In the genomic region with DNA sequence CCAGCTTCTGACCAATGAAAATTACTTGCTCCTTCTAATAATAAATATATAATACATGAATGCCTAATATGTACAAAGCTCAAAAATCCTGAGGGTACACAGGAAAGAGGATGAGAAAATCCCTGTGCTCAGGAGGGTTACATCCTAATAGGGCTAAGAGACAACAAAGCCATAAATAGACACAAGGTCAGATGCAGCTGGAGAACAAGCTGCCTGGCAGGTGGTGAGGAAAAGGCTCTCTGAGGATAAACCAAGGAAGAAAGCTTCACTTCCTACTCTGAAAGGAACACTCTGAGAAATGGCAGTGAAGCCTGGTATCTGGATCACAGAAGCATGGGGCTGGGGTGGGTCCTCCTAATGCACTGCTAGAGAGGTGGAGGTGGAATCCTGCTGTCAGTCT, we compare ENCODE assay signal across 13 mouse cellular contexts. TPM values are rescaled to one million over a fixed set of nuclear protein-coding genes. Genes with fewer than 3 reads are reported as not detected.
DNase-seq lines count a peak whose midpoint lies in the region; ATAC-seq and TF ChIP-seq lines count a peak whose summit lies in the region.
"Had no signal": no experiment of that assay in that cellular context is flagged by ENCODE, and none has a peak within 500 bp of the region (broad histone marks: within the 10 kb centered on the region; RNA-seq: fewer than 3 reads in every experiment).

No protein-coding gene starts in this region.

- no peak for TF ChIP-seq POLR2A in CH12.LX (IDR thresholded peaks at IDR 0.05; ENCODE audit: low read depth, low read length)

- peaks cover 3 to 19% of the 10 kb centered on the region in 2 experiments for H3K36me3 ChIP-seq in CH12.LX (replicated peaks in 1 of 2; ENCODE audit: control insufficient read depth in 1 of 2, insufficient read depth in 1 of 2, low read length in 1 of 2)
- peaks cover 11% of the 10 kb centered on the region for H3K36me3 ChIP-seq in heart, embryonic 16.5 days (ENCODE audit: control insufficient read depth, insufficient read depth)
- peaks cover 15% of the 10 kb centered on the region for H3K36me3 ChIP-seq in forebrain, embryonic 10.5 days (replicated peaks)

- TF ChIP-seq CTCF in gastrocnemius, adult 2 months (IDR thresholded peaks at IDR 0.05), result no peak
- TF ChIP-seq CTCF in layer of hippocampus, adult 2 months (conservative IDR thresholded peaks at IDR 0.05), result no peak
- TF ChIP-seq CTCF in CH12.LX (conservative IDR thresholded peaks at IDR 0.05 in 1 of 2, IDR thresholded peaks at IDR 0.05 in 1 of 2; ENCODE audit: low read depth in 2 of 2, low read length in 2 of 2), result no peak

- TF ChIP-seq RAD21 in CH12.LX (IDR thresholded peaks at IDR 0.05; ENCODE audit: low read depth, low read length), result no peak

- ATAC-seq in heart, embryonic 16.5 days (replicated peaks; ENCODE audit: extremely low read depth, insufficient read depth, low FRiP score), result no peak; the same call in 1 of the 2 replicates

- in situ Hi-C loops in CH12.LX (cut with MboI; ENCODE audit: low pct_ligation_motif_present, low pct_unique_long_range_greater_than_20kb, low sequenced_read_pairs), result loop anchor here (25.0 kb wide), 1 partner anchor 396 kb away; the partner anchor contains the start of gene Kctd15

- H3K79me2 ChIP-seq in CH12.LX (replicated peaks; ENCODE audit: control insufficient read depth, extremely low read depth, insufficient read depth, poor library complexity, severe bottlenecking), result no peaks in the 10 kb centered on the region

- H3K4me1 ChIP-seq in CH12.LX (ENCODE audit: control insufficient read depth in 1 of 2, insufficient read depth in 2 of 2), result peaks cover 0 to 66% of the 10 kb centered on the region in 2 experiments; a peak in 3 of 4 replicates
- H3K4me1 ChIP-seq in heart, embryonic 16.5 days (ENCODE audit: control insufficient read depth, insufficient read depth, low read length), result peaks cover 41% of the 10 kb centered on the region
- H3K4me1 ChIP-seq in forebrain, embryonic 10.5 days, result 0 out of 2 replicates have a peak, but pooled peaks cover 7% of the 10 kb centered on the region
- H3K4me1 ChIP-seq: midbrain, embryonic 10.5 days had no signal

- peak overlapping the region; percentile 45 for H3K4me3 ChIP-seq in gastrocnemius, adult 2 months
- H3K4me3 ChIP-seq in layer of hippocampus, adult 2 months, result no peak overlapping the region
- H3K4me3 ChIP-seq in CH12.LX (replicated peaks in 1 of 3; ENCODE audit: low read depth in 2 of 3, low read length in 2 of 3, poor library complexity in 1 of 3), result no peak overlapping the region
- no peak overlapping the region for H3K4me3 ChIP-seq in heart, embryonic 16.5 days (ENCODE audit: low read length)
- no peak overlapping the region for H3K4me3 ChIP-seq in forebrain, embryonic 10.5 days
- H3K4me3 ChIP-seq: embryonic facial prominence, embryonic 12.5 days; forebrain, embryonic 12.5 days; midbrain, embryonic 10.5 days had no signal

- H3K9ac ChIP-seq in CH12.LX (ENCODE audit: insufficient read depth, low read depth), result no peak overlapping the region
- H3K9ac ChIP-seq in heart, embryonic 16.5 days (ENCODE audit: low read length), result 0 out of 2 replicates have a peak overlapping the region, but pooled peaks have one; percentile 14
- H3K9ac ChIP-seq: embryonic facial prominence, embryonic 12.5 days; forebrain, embryonic 12.5 days had no signal

- TF ChIP-seq EP300 in CH12.LX (IDR thresholded peaks at IDR 0.05; ENCODE audit: low read length), result no peak

- peak overlapping the region; percentile 83 for H3K27ac ChIP-seq in gastrocnemius, adult 2 months
- H3K27ac ChIP-seq in layer of hippocampus, adult 2 months, result peak overlapping the region; percentile 56
- no peak overlapping the region for H3K27ac ChIP-seq in CH12.LX (ENCODE audit: insufficient read depth, low read depth)
- H3K27ac ChIP-seq in heart, embryonic 16.5 days (ENCODE audit: low read length), result peak overlapping the region; percentile 63
- no peak overlapping the region for H3K27ac ChIP-seq in forebrain, embryonic 10.5 days
- H3K27ac ChIP-seq: embryonic facial prominence, embryonic 12.5 days; forebrain, embryonic 12.5 days; midbrain, embryonic 10.5 days had no signal

- dilution Hi-C loops in CH12.LX (cut with MboI; ENCODE audit: extremely low pct_ligation_motif_present, extremely low pct_unique_long_range_greater_than_20kb, low sequenced_read_pairs), result no loop called here

- H3K27me3 ChIP-seq in CH12.LX (replicated peaks), result no peaks in the 10 kb centered on the region
- no peaks in the 10 kb centered on the region for H3K27me3 ChIP-seq in heart, embryonic 16.5 days (ENCODE audit: control insufficient read depth, insufficient read depth, low read length)
- H3K27me3 ChIP-seq in forebrain, embryonic 10.5 days (ENCODE audit: poor library complexity, severe bottlenecking), result no peaks in the 10 kb centered on the region
- H3K27me3 ChIP-seq: embryonic facial prominence, embryonic 12.5 days; forebrain, embryonic 12.5 days had no signal

- no peaks in the 10 kb centered on the region for H3K9me3 ChIP-seq in CH12.LX (replicated peaks; ENCODE audit: low read length)
- no peaks in the 10 kb centered on the region for H3K9me3 ChIP-seq in heart, embryonic 16.5 days (replicated peaks; ENCODE audit: control insufficient read depth, low read length)
- H3K9me3 ChIP-seq in forebrain, embryonic 10.5 days, result no peaks in the 10 kb centered on the region
- H3K9me3 ChIP-seq: embryonic facial prominence, embryonic 12.5 days; forebrain, embryonic 12.5 days; midbrain, embryonic 10.5 days had no signal

- DNase-seq in gastrocnemius, adult 2 months, result no peak
- no peak for DNase-seq in gastrocnemius, postnatal 4 days (ENCODE audit: low spot score in 2 of 2)
- DNase-seq in layer of hippocampus, adult 2 months (ENCODE audit: low spot score in 2 of 2), result no peak
- no peak for DNase-seq in layer of hippocampus, postnatal 10 days (ENCODE audit: low spot score in 2 of 2)
- no peak for DNase-seq in CH12.LX (ENCODE audit: extremely low read depth)
- DNase-seq in forebrain, embryonic 10.5 days (ENCODE audit: extremely low spot score, low spot score), result no peak
- no peak for DNase-seq in thymus, postnatal 14 days

- H3K4me2 ChIP-seq in CH12.LX (ENCODE audit: insufficient read depth, low read depth, poor library complexity, severe bottlenecking), result peak overlapping the region; percentile 46; the same call in 1 of the 2 replicates
- peak overlapping the region; percentile 13; the same call in 1 of the 2 replicates for H3K4me2 ChIP-seq in heart, embryonic 16.5 days (ENCODE audit: low read depth, low read length)
- H3K4me2 ChIP-seq: embryonic facial prominence, embryonic 12.5 days; forebrain, embryonic 12.5 days had no signal

- intact Hi-C loops in gastrocnemius, adult 2 months (cut with DNase I), result loop anchor here (2.0 to 5.0 kb wide), 2 partner anchors 71 to 86 kb away; no protein-coding TSS in a partner anchor

TF ChIP-seq in CH12.LX, 34 proteins besides CTCF, POLR2A, EP300 and RAD21:
- TF ChIP-seq RCOR1 (conservative IDR thresholded peaks at IDR 0.05; ENCODE audit: low read depth, low read length) (no peak), SIN3A (IDR thresholded peaks at IDR 0.05; ENCODE audit: low read length) (0 out of 2 replicates have a peak, but pooled peaks have one; percentile 6), CHD2 (IDR thresholded peaks at IDR 0.05; ENCODE audit: low read length) (no peak)

RNA-seq across cellular contexts. Expression of gene Gm6096, which starts 15.6 kb away (rescaled TPM):
- total RNA-seq in gastrocnemius, adult 2 months (2021), result not detected
- total RNA-seq in gastrocnemius, postnatal 4 days (2021), result not detected
- total RNA-seq in layer of hippocampus, adult 2 months (2021), result not detected
- not detected for total RNA-seq in layer of hippocampus, postnatal 10 days (2021)
- total RNA-seq in CH12.LX (2012; rRNA removed) (not detected in 2 replicates), CH12.LX (2014; rRNA removed) (not detected in 2 replicates)
- polyA plus RNA-seq in CH12.LX (2012; ENCODE audit: insufficient read length, low read depth), result not detected in 2 replicates
- 0.42 and 0.52 TPM in 2 replicates for polyA plus RNA-seq in heart, embryonic 16.5 days (2015; fragmentation: Nextera tagmentation; extraction: Ambion mirVana)
- polyA plus RNA-seq in forebrain, embryonic 10.5 days (2016; fragmentation: Nextera tagmentation; extraction: Ambion mirVana), result not detected in 2 replicates
- total RNA-seq: left cerebral cortex, postnatal 4 days had no signal
- polyA plus RNA-seq: brain, embryonic 14.5 days; embryonic facial prominence, embryonic 12.5 days; forebrain, embryonic 12.5 days; midbrain, embryonic 10.5 days had no signal

RNA-seq across cellular contexts. Expression of gene Gpi1, which starts 36.3 kb away (rescaled TPM):
- 1,000 to 10,000 TPM in 1 of 2 experiments, 100 to 1,000 TPM in 1; 882 to 1,223 TPM for total RNA-seq in gastrocnemius, adult 2 months (2021)
- 100 to 1,000 TPM; 799 to 899 TPM for total RNA-seq in gastrocnemius, postnatal 4 days (2021)
- 100 to 1,000 TPM; 773 TPM for total RNA-seq in layer of hippocampus, adult 2 months (2021)
- total RNA-seq in layer of hippocampus, postnatal 10 days (2021), result 100 to 1,000 TPM; 697 to 748 TPM
- 243 and 332 TPM in 2 replicates for total RNA-seq in CH12.LX (2012; rRNA removed)
- 227 and 278 TPM in 2 replicates for total RNA-seq in CH12.LX (2014; rRNA removed)
- polyA plus RNA-seq in CH12.LX (2012; ENCODE audit: insufficient read length, low read depth), result 681 and 693 TPM in 2 replicates
- polyA plus RNA-seq in heart, embryonic 16.5 days (2015; fragmentation: Nextera tagmentation; extraction: Ambion mirVana), result 694 and 810 TPM in 2 replicates
- 439 and 441 TPM in 2 replicates for polyA plus RNA-seq in forebrain, embryonic 10.5 days (2016; fragmentation: Nextera tagmentation; extraction: Ambion mirVana)

RNA-seq across cellular contexts. Expression of gene 4931406P16Rik, which starts 46.9 kb away (rescaled TPM):
- 10 to 100 TPM; 36.6 to 51.9 TPM for total RNA-seq in gastrocnemius, adult 2 months (2021)
- 10 to 100 TPM; 67.0 to 74.9 TPM for total RNA-seq in gastrocnemius, postnatal 4 days (2021)
- 10 to 100 TPM; 36.6 to 41.1 TPM for total RNA-seq in layer of hippocampus, adult 2 months (2021)
- 10 to 100 TPM; 57.7 to 62.4 TPM for total RNA-seq in layer of hippocampus, postnatal 10 days (2021)
- total RNA-seq in CH12.LX (2012; rRNA removed), result 9.0 and 10.0 TPM in 2 replicates
- 11.7 and 11.8 TPM in 2 replicates for total RNA-seq in CH12.LX (2014; rRNA removed)
- polyA plus RNA-seq in CH12.LX (2012; ENCODE audit: insufficient read length, low read depth), result 10.2 and 15.6 TPM in 2 replicates
- 24.8 and 28.4 TPM in 2 replicates for polyA plus RNA-seq in heart, embryonic 16.5 days (2015; fragmentation: Nextera tagmentation; extraction: Ambion mirVana)
- 23.8 and 25.3 TPM in 2 replicates for polyA plus RNA-seq in forebrain, embryonic 10.5 days (2016; fragmentation: Nextera tagmentation; extraction: Ambion mirVana)

Comparison
In these comparisons a context has a peak if more than half of its experiments do, and no peak if none do; other contexts are left out.
1. H3K27ac ChIP-seq: peak in gastrocnemius, adult 2 months (single experiment), layer of hippocampus, adult 2 months (single experiment) and heart, embryonic 16.5 days (single experiment); none in CH12.LX (single experiment) and forebrain, embryonic 10.5 days (single experiment).